Mouse (Mus musculus) liver, postnatal 0 days (tissue): ENCODE results near the gene Rpl21.

Experiments
- CTCF ChIP-seq: sonication (generic); IDR thresholded peaks from 2 replicates; pipeline ENCODE4 v1.5.1; 2016; ENCODE audit warnings: antibody characterized with exemption, low read depth
- EP300 ChIP-seq: IDR thresholded peaks from 2 replicates; pipeline ENCODE4 v1.6.1; 2016; ENCODE audit warnings: antibody characterized with exemption, low read depth, mild to moderate bottlenecking

DNA sequence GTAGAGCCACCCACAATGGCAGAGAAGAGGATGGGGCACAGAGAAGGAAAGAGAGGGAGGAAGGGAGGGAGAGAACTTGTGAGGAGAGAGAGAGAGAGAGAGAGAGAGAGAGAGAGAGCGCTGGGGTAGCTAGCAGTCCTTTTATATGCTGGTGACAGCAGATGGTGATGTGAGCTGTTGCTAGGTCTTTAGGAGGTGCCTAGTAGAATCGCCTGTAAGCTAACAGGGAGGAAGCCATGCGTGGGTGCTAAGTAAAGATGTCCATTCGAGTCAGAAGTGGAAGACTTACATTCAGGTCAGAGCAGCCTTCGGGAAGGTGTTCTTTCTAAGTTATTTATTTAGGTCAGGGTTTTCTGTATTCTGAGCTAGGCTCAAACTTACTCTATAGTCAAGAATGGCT is 22.7 kb upstream of the Rpl21 start:
- TF ChIP-seq CTCF (no peak), EP300 (no peak)
